Mouse (Mus musculus) E14TG2a.4 (cell line): ENCODE measurements around the gene Sdhc.
A peak's percentile ranks its signal among the peaks of the same experiment; 100 is the strongest.

Source experiments
- H3K27me3 ChIP-seq: 2 replicates; pipeline ENCODE4 v1.6.1; 2014; ENCODE audit warnings: low read length, control low read depth; ENCODE audit not compliant: insufficient read depth
- H3K36me3 ChIP-seq: 2 replicates; pipeline ENCODE4 v1.6.1; 2014; ENCODE audit warnings: low read length, control low read depth; ENCODE audit not compliant: insufficient read depth
- H3K4me1 ChIP-seq: replicated peaks from 2 replicates; pipeline ENCODE4 v1.6.1; 2014; ENCODE audit warnings: low read depth, low read length, control low read depth
- H3K4me3 ChIP-seq: replicated peaks from 2 replicates; pipeline ENCODE4 v1.5.1; 2014; ENCODE audit warnings: mild to moderate bottlenecking, low read length
- H3K9me3 ChIP-seq: 2 replicates; pipeline ENCODE4 v1.6.1; 2014; ENCODE audit warnings: low read length, control low read depth
- CTCF ChIP-seq: conservative IDR thresholded peaks from 2 replicates; pipeline ENCODE4 v1.5.1; 2014; ENCODE audit warnings: low read length
- NANOG ChIP-seq: IDR thresholded peaks from 2 replicates; pipeline ENCODE4 v1.6.1; 2014; ENCODE audit warnings: borderline replicate concordance, low read length, mixed read lengths
- POU5F1 ChIP-seq: IDR thresholded peaks from 2 replicates; pipeline ENCODE4 v1.6.1; 2014; ENCODE audit warnings: low read length, borderline replicate concordance

The Sdhc gene

DNA sequence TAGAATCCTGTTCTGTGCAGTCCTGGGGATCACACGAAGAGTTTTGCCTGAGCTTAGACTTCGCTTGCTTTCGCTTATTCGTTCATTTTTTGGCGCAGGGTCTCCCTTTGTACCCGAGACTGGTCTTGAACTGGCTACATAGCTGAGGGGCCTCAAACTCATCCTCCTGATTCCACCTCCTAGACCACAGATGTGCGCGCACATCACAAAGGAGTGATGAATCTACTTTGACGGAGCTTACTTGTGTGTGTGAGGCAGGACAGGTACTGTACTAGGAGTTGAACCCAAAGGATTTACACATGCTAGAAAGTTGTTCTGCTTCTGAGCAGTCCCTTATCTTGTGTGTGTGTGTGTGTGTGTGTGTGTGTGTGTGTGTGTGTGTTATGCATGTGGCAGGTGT, 40.4 kb upstream of the Sdhc start:
- no peak overlapping the region for H3K4me3 ChIP-seq
- TF ChIP-seq POU5F1 (no peak), CTCF (no peak), NANOG (no peak)
- H3K9me3 ChIP-seq: no peaks in the 10 kb centered on the region
- peaks cover 47% of the 10 kb centered on the region for H3K27me3 ChIP-seq
- H3K36me3 ChIP-seq: no peaks in the 10 kb centered on the region
- H3K4me1 ChIP-seq: peaks cover 59% of the 10 kb centered on the region

DNA sequence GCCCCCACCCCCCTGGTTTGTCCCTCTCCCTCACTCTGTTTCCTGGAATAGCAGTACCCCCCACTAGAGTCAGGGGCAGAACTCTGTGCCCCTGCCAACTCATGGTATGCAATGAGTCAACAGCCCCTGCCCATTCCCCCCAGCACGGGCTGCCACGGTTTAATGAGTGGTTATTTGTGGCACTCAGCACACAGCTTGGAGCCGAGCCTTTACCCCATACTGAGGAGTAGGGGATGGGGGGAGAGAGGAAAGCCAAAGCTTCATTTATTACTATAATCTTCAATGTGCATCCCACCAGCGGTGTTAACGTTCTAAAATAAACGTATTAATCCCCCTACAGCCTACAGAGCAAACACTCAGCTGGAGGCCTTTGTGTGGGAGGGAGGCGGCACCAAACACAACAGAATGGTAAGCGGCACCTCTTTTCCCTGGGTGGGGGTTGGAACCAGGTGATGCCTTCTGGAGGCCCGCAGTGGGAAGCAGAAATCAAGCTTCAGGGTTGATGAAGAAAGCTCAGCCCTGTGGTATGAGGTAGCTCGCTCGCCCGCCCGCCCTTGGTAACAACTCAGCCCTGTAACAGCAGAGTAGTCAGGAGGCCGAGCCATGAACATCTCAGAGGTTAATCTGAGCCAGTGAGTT, 39.2 kb upstream of the Sdhc start:
- Histone ChIP-seq H3K9me3 (no peaks in the 10 kb centered on the region), H3K4me1 (peaks cover 67% of the 10 kb centered on the region), H3K27me3 (peaks cover 42% of the 10 kb centered on the region), H3K4me3 (peak overlapping the region; percentile 39), H3K36me3 (no peaks in the 10 kb centered on the region)
- TF ChIP-seq CTCF: no peak
- no peak for TF ChIP-seq POU5F1
- TF ChIP-seq NANOG: no peak

DNA sequence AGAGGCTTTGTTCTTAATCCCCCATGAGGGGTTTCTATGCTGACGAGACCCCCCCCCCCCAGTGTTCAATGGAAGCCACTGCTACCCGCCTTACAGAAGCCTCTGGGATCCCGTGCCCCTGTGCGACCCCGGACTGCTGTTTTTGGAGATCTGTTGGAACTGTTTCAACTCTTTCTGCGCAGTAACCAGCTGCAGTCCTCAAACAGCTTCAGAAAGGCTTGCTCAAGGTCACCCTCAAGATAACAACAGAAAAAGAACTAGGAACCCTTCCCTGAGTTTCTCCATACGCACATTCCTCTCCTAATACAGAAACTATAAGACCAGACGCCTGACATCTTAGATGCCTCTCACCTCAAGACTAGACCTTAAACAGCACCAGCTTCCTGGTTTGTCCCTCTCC, 38.6 kb upstream of the Sdhc start:
- H3K4me1 ChIP-seq: peaks cover 67% of the 10 kb centered on the region
- no peaks in the 10 kb centered on the region for H3K9me3 ChIP-seq
- TF ChIP-seq POU5F1: no peak
- no peak for TF ChIP-seq NANOG
- no peak for TF ChIP-seq CTCF
- H3K27me3 ChIP-seq: peaks cover 37% of the 10 kb centered on the region
- no peaks in the 10 kb centered on the region for H3K36me3 ChIP-seq
- peak overlapping the region; percentile 39 for H3K4me3 ChIP-seq

DNA sequence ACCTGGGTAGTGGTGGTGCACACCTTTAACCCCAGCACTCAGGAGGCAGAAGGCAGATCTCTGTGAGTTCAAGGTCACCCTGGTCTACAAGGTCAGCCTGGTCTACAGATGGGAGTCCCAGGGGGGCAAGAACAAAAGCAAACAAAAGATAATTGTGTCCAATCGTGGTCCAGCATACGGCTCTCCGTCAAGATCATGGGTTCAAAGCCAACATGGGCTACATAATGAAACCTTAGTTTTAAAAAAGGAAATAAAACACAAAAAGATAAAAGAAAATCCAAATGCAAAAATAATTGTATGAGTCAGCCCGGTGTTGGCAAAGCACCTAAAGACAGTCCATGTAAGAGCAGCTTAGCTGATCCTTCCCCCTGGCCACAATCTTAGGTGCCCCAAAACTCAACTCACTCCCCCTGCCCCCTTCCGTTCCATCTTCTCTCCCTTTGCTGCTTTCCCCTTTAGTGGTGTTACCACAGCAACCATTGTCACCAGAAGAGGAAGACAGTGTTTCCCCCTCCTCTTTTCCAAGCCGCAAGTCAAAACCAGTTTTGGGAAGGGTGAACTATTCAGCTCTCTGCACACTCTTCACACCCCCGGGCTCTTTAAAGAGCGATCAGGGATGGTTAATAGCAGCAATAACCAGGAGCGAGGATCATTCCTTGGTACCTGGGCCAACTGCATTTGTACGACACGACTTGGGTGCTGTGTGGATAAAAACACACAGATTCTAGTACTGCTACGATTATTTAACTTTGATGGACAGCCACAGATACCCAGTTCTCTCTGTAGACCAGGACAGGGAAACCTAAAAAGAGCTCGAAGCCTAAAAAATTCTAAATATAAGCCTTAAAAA, 37.7 kb upstream of the Sdhc start:
- no peaks in the 10 kb centered on the region for H3K36me3 ChIP-seq
- no peak overlapping the region for H3K4me3 ChIP-seq
- TF ChIP-seq POU5F1 (no peak), CTCF (no peak), NANOG (no peak)
- no peaks in the 10 kb centered on the region for H3K9me3 ChIP-seq
- H3K27me3 ChIP-seq: peaks cover 27% of the 10 kb centered on the region
- peaks cover 62% of the 10 kb centered on the region for H3K4me1 ChIP-seq

DNA sequence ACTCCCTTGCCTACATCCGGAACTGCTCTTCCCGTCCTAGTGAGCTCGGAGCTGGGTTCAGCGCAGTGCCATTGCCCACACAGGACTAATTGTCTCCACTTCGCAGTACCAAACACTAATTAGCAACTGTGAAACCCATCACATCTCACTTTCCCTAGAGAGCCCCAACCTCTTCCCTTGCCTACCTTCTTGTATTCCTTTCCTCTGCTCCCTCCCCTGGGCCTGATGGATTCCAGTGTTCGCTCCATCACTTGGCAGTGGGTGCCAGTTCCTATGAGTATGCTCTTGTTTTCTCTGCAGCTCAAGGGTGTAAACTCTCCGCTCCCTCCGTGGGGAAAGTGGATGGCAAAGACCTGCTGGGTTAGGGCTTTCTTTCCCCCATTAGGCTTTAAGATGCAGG, 35.3 kb upstream of the Sdhc start:
- H3K4me1 ChIP-seq: peaks cover 55% of the 10 kb centered on the region
- H3K9me3 ChIP-seq: no peaks in the 10 kb centered on the region
- no peaks in the 10 kb centered on the region for H3K36me3 ChIP-seq
- TF ChIP-seq NANOG (no peak), POU5F1 (no peak), CTCF (no peak)
- peaks cover 12% of the 10 kb centered on the region; the same call in 1 of the 2 replicates for H3K27me3 ChIP-seq
- H3K4me3 ChIP-seq: peak overlapping the region; percentile 15

DNA sequence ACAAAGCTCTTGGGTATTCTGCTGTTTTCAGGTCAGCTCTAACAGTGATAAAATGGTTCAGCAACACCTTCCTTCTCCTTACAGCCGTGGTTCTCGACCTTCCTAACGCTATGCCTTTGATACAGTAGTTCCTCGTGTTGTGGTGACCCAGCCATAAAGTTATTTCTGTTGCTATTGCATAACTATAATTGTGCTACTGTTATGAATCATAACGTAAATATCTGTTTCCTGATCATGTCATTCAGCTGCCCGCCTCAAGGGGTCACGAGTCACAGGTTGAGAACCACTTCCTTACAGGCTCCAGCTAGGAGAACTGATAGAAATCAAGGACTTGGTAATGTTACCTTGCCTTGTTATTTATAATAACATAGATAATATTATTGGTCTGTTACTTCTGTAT, 33.9 kb upstream of the Sdhc start:
- Histone ChIP-seq H3K27me3 (peaks cover 7% of the 10 kb centered on the region; the same call in 1 of the 2 replicates), H3K9me3 (no peaks in the 10 kb centered on the region), H3K4me3 (no peak overlapping the region), H3K36me3 (no peaks in the 10 kb centered on the region), H3K4me1 (peaks cover 43% of the 10 kb centered on the region)
- no peak for TF ChIP-seq CTCF
- TF ChIP-seq POU5F1: no peak
- no peak for TF ChIP-seq NANOG

DNA sequence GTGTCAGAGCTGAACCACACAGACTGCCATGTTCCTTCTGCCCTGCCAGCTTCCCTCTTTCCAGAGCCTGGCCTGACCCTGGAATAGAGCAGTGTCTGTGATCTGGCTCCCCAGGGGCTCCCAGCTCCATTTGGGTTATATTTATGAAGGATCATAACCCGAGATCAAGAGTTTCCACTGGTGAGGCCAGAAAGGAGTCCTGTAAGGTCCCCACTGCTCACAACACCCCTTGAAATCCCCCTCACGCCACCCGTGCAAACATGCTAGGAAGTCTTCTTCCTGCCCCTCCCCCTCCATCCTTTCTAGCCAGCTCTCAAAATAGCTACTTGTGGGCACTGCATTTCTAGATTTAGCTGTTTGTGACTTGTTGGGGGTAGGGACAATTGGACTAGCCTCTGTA, 33.2 kb upstream of the Sdhc start:
- H3K27me3 ChIP-seq: peaks cover 6% of the 10 kb centered on the region; the same call in 1 of the 2 replicates
- H3K36me3 ChIP-seq: no peaks in the 10 kb centered on the region
- no peak overlapping the region for H3K4me3 ChIP-seq
- TF ChIP-seq NANOG (no peak), POU5F1 (no peak), CTCF (no peak)
- peaks cover 36% of the 10 kb centered on the region for H3K4me1 ChIP-seq
- H3K9me3 ChIP-seq: no peaks in the 10 kb centered on the region

DNA sequence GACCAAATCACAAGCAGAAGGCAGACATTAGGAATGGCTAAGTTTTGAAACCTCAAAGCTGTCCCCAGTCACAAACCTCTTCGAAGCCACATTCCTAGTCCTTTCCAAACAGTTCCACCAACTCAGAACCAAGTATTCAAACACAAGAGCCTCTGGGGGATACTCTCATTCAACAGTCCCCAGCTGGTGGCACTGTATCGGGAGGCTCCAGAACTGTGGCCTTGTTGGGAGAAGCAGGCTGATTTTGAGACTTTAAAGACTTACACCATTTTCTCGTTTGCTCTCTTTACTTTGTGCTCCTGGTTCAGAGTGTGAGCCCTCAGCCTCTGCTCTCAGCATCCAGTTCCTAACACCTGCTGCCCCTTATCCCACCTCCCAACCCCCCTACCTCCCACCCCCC, 32.6 kb upstream of the Sdhc start:
- TF ChIP-seq NANOG (no peak), CTCF (no peak), POU5F1 (no peak)
- no peaks in the 10 kb centered on the region for H3K9me3 ChIP-seq

DNA sequence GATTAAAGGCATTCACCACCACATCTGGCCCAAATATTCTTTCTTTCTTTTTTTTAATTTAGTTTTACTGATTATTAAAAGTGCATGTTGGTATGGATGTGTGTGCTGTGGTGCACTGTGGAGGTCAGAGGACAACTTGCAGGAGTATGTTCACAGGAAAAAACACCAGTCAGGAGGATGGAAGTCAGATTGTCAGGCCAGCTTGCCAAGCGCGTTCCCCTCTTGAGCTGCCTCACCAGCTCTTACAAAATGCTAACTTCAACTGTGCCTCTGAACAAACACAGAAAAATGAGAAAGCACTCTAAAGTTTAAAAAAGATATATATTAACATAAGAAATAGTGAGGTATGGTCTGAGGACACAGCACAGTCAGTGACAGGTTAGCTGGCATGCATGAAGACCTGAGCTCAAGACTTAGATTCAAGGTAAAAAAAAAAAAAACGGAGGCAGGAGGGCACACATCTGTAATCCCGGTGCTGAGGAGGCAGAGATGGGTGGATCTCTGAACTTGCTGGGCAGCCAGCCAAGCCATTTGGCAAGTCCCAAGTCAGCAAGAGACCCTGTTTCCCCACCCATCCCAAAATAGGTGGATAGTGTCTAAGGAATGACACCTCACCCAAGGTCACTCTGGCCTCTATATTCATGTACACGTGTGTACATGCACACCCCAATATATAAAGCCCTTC, 29.2 kb upstream of the Sdhc start:
- Histone ChIP-seq H3K27me3 (no peaks in the 10 kb centered on the region), H3K4me1 (0 out of 2 replicates have a peak, but pooled peaks cover under 1% of the 10 kb centered on the region), H3K36me3 (no peaks in the 10 kb centered on the region), H3K4me3 (no peak overlapping the region), H3K9me3 (no peaks in the 10 kb centered on the region)
- TF ChIP-seq POU5F1 (no peak), NANOG (no peak), CTCF (no peak)

More for the DNA sequence above, 32.6 kb upstream of the Sdhc start:
- Histone ChIP-seq H3K4me3 (no peak overlapping the region), H3K27me3 (peaks cover 6% of the 10 kb centered on the region; the same call in 1 of the 2 replicates), H3K4me1 (peaks cover 30% of the 10 kb centered on the region), H3K36me3 (no peaks in the 10 kb centered on the region)
